In genomic region chr5:139908811-139909627, GRCm38 (mm10) we compare ENCODE assay signal across 7 mouse cellular contexts. TPM values are rescaled to one million over a fixed set of nuclear protein-coding genes. Genes with fewer than 3 reads are reported as not detected.
DNase-seq lines count a peak whose midpoint lies in the region; ATAC-seq and TF ChIP-seq lines count a peak whose summit lies in the region.

No protein-coding gene starts in this region.

- peaks cover 41% of the 10 kb centered on the region for H3K4me1 ChIP-seq in testis, adult 2 months (ENCODE audit: control insufficient read depth, insufficient read depth, low read length)
- peaks cover 42% of the 10 kb centered on the region for H3K4me1 ChIP-seq in forebrain, embryonic 11.5 days (replicated peaks; ENCODE audit: control insufficient read depth, insufficient read depth, low read length)
- peaks cover 65% of the 10 kb centered on the region for H3K4me1 ChIP-seq in kidney, embryonic 15.5 days
- H3K4me1 ChIP-seq in midbrain, embryonic 14.5 days (ENCODE audit: control insufficient read depth, insufficient read depth, low read length): peaks cover 30% of the 10 kb centered on the region; the same call in 1 of the 2 replicates

- TF ChIP-seq CTCF in testis, adult 2 months (IDR thresholded peaks at IDR 0.05; ENCODE audit: control insufficient read depth, insufficient read depth, insufficient replicate concordance, low read depth, low read length): no peak

- peak overlapping the region; percentile 84 for H3K4me3 ChIP-seq in testis, adult 2 months (ENCODE audit: control insufficient read depth, low read depth, low read length)
- peak overlapping the region; percentile 57 for H3K4me3 ChIP-seq in forebrain, embryonic 11.5 days (ENCODE audit: low read depth, low read length)
- H3K4me3 ChIP-seq in kidney, embryonic 15.5 days (replicated peaks): peak overlapping the region; percentile 62
- H3K4me3 ChIP-seq in midbrain, embryonic 14.5 days (replicated peaks; ENCODE audit: low read depth, low read length): peak overlapping the region; percentile 59

- no peaks in the 10 kb centered on the region for H3K9me3 ChIP-seq in forebrain, embryonic 11.5 days (ENCODE audit: control insufficient read depth, low read length)
- H3K9me3 ChIP-seq in kidney, embryonic 15.5 days (replicated peaks): 0 out of 2 replicates have a peak, but pooled peaks cover 3% of the 10 kb centered on the region
- H3K9me3 ChIP-seq in midbrain, embryonic 14.5 days (ENCODE audit: control insufficient read depth, low read length): no peaks in the 10 kb centered on the region

- H3K27me3 ChIP-seq in testis, adult 2 months (ENCODE audit: control insufficient read depth, insufficient read depth, low read length): peaks cover 15% of the 10 kb centered on the region
- H3K27me3 ChIP-seq in forebrain, embryonic 11.5 days (ENCODE audit: control insufficient read depth, insufficient read depth, low read length): peaks cover 83% of the 10 kb centered on the region
- peaks cover 99% of the 10 kb centered on the region for H3K27me3 ChIP-seq in kidney, embryonic 15.5 days
- H3K27me3 ChIP-seq in midbrain, embryonic 14.5 days (ENCODE audit: control insufficient read depth, insufficient read depth, low read length): peaks cover 67% of the 10 kb centered on the region

- peak; percentile 22 for ATAC-seq in forebrain, embryonic 11.5 days (replicated peaks; ENCODE audit: low FRiP score)
- no peak for ATAC-seq in kidney, embryonic 15.5 days (replicated peaks; ENCODE audit: low FRiP score)
- no peak for ATAC-seq in midbrain, embryonic 14.5 days (ENCODE audit: low FRiP score, low TSS enrichment)

- H3K9ac ChIP-seq in forebrain, embryonic 11.5 days (ENCODE audit: low read length): peak overlapping the region; percentile 64
- peak overlapping the region; percentile 48 for H3K9ac ChIP-seq in kidney, embryonic 15.5 days
- H3K9ac ChIP-seq in midbrain, embryonic 14.5 days (replicated peaks; ENCODE audit: low read length): peak overlapping the region; percentile 70

- WGBS in forebrain, embryonic 11.5 days: under 1% methylated on average over 46 of the region's 50 CpGs
- under 1% methylated on average over 50 of the region's 50 CpGs for WGBS in kidney, embryonic 15.5 days
- under 1% methylated on average over 48 of the region's 50 CpGs for WGBS in midbrain, embryonic 14.5 days

- H3K27ac ChIP-seq in testis, adult 2 months (ENCODE audit: control insufficient read depth, insufficient read depth, low read depth, low read length): no peak overlapping the region
- H3K27ac ChIP-seq in forebrain, embryonic 11.5 days (ENCODE audit: low read depth, low read length): no peak overlapping the region
- no peak overlapping the region for H3K27ac ChIP-seq in kidney, embryonic 15.5 days
- 0 out of 2 replicates have a peak overlapping the region, but pooled peaks have one; percentile 26 for H3K27ac ChIP-seq in midbrain, embryonic 14.5 days (replicated peaks; ENCODE audit: low read depth, low read length)

- H3K4me2 ChIP-seq in forebrain, embryonic 11.5 days (ENCODE audit: low read depth, low read length, severe bottlenecking): peak overlapping the region; percentile 95
- H3K4me2 ChIP-seq in kidney, embryonic 15.5 days: peak overlapping the region; percentile 97
- H3K4me2 ChIP-seq in midbrain, embryonic 14.5 days (ENCODE audit: low read length): peak overlapping the region; percentile 95

- no peak for TF ChIP-seq POLR2A in testis, adult 2 months (IDR thresholded peaks at IDR 0.05; ENCODE audit: control insufficient read depth, low read depth, low read length)

- no peaks in the 10 kb centered on the region for H3K36me3 ChIP-seq in testis, adult 2 months (ENCODE audit: control insufficient read depth, insufficient read depth, low read length)
- H3K36me3 ChIP-seq in forebrain, embryonic 11.5 days (ENCODE audit: control insufficient read depth, insufficient read depth, low read length): no peaks in the 10 kb centered on the region
- no peaks in the 10 kb centered on the region for H3K36me3 ChIP-seq in kidney, embryonic 15.5 days
- no peaks in the 10 kb centered on the region for H3K36me3 ChIP-seq in midbrain, embryonic 14.5 days (ENCODE audit: control insufficient read depth, insufficient read depth, low read length)

- no peak for DNase-seq in testis, postnatal 10 days (ENCODE audit: low spot score)
- DNase-seq in forebrain, embryonic 11.5 days (ENCODE audit: low spot score): no peak
- DNase-seq in midbrain, embryonic 14.5 days: peak; percentile 64
- no peak for DNase-seq in layer of hippocampus, postnatal 25 days (ENCODE audit: extremely low spot score in 1 of 2, low spot score in 1 of 2)
- no peak for DNase-seq in urinary bladder, postnatal 14 days (ENCODE audit: low spot score)

RNA-seq across cellular contexts. Expression of gene Elfn1, which starts 1.3 kb away (rescaled TPM):
- polyA plus RNA-seq in testis, adult 2 months (2012; rRNA removed): 55.6 and 61.9 TPM in 2 replicates
- polyA plus RNA-seq in forebrain, embryonic 11.5 days (2014; fragmentation: Nextera tagmentation; extraction: Ambion mirVana): 0.52 and 0.93 TPM in 2 replicates
- polyA plus RNA-seq in kidney, embryonic 15.5 days (2015; fragmentation: Nextera tagmentation; extraction: Ambion mirVana): 0.26 and 0.41 TPM in 2 replicates
- polyA plus RNA-seq in midbrain, embryonic 14.5 days (2014; fragmentation: Nextera tagmentation; extraction: Ambion mirVana): 3.0 and 3.9 TPM in 2 replicates
- 10 to 100 TPM; 27.4 to 29.4 TPM for total RNA-seq in layer of hippocampus, postnatal 25 days (2021)

Comparison
In these comparisons a context has a peak if more than half of its experiments do, and no peak if none do; other contexts are left out.
1. RNA of gene Elfn1, which starts 1.3 kb away (polyA plus RNA-seq): 55.6 to 61.9 TPM in testis, adult 2 months; 3.0 to 3.9 TPM in midbrain, embryonic 14.5 days, 0.52 to 0.93 TPM in forebrain, embryonic 11.5 days and 0.26 to 0.41 TPM in kidney, embryonic 15.5 days; every median in the first group is over 10 times any median in the second.
2. Peak in every context shown above with its lines, with median percentiles within 50 percentile points of each other: H3K4me3 ChIP-seq, H3K4me2 ChIP-seq and H3K9ac ChIP-seq.